In genomic region chr5:124438229-124438628, GRCm38 (mm10) we compare ENCODE assay signal across 9 mouse cellular contexts. TPM values are rescaled to one million over a fixed set of nuclear protein-coding genes. Genes with fewer than 3 reads are reported as not detected.
DNase-seq lines count a peak whose midpoint lies in the region; ATAC-seq and TF ChIP-seq lines count a peak whose summit lies in the region.
"Had no signal": no experiment of that assay in that cellular context is flagged by ENCODE, and none has a peak within 500 bp of the region (broad histone marks: within the 10 kb centered on the region; RNA-seq: fewer than 3 reads in every experiment).

No protein-coding gene starts in this region.

- no peak overlapping the region for H3K9ac ChIP-seq in heart, adult 2 months (ENCODE audit: low read depth, low read length)
- no peak overlapping the region; the same call in 1 of the 2 replicates for H3K9ac ChIP-seq in hindbrain, embryonic 16.5 days (ENCODE audit: low read depth, low read length)
- H3K9ac ChIP-seq: limb, embryonic 13.5 days had no signal

- no peak overlapping the region for H3K4me3 ChIP-seq in heart, adult 2 months
- H3K4me3 ChIP-seq in bone marrow, adult 2 months (replicated peaks; ENCODE audit: control insufficient read depth, low read depth, low read length): no peak overlapping the region
- H3K4me3 ChIP-seq in hindbrain, embryonic 16.5 days (ENCODE audit: low read length): no peak overlapping the region

- peak; percentile 26 to 48 for DNase-seq in heart, adult 2 months
- no peak for DNase-seq in heart, adult 9 months (ENCODE audit: low spot score in 2 of 2)
- DNase-seq in kidney, postnatal 14 days: peak; percentile 63
- no peak for DNase-seq in cerebellum, adult 18-20 months
- DNase-seq in cerebellum, adult 11 months: no peak

- intact Hi-C loops in heart, adult 2 months (cut with DNase I): no loop called here

- ATAC-seq in monocyte, adult 5-6 weeks (replicated peaks; ENCODE audit: insufficient number of reproducible peaks, low FRiP score, low TSS enrichment, poor library complexity, severe bottlenecking): peak; percentile 52; the same call in 1 of the 2 replicates
- ATAC-seq in hindbrain, embryonic 16.5 days: no peak

- H3K27ac ChIP-seq in heart, adult 2 months: peak overlapping the region; percentile 77
- peak overlapping the region; percentile 50 for H3K27ac ChIP-seq in bone marrow, adult 2 months (ENCODE audit: control insufficient read depth, insufficient read depth, low read depth, low read length, poor library complexity)
- H3K27ac ChIP-seq in hindbrain, embryonic 16.5 days (ENCODE audit: low read depth, low read length): no peak overlapping the region
- H3K27ac ChIP-seq: limb, embryonic 13.5 days had no signal

- peak; percentile 63 for TF ChIP-seq CTCF in heart, adult 2 months (IDR thresholded peaks at IDR 0.05)
- peak; percentile 78 for TF ChIP-seq CTCF in bone marrow, adult 2 months (IDR thresholded peaks at IDR 0.05; ENCODE audit: control insufficient read depth, insufficient read depth, low read length)

- H3K9me3 ChIP-seq in hindbrain, embryonic 16.5 days (ENCODE audit: control insufficient read depth, low read length): no peaks in the 10 kb centered on the region
- H3K9me3 ChIP-seq: limb, embryonic 13.5 days had no signal

- no peak overlapping the region for H3K4me2 ChIP-seq in hindbrain, embryonic 16.5 days (ENCODE audit: low read length)

- no peaks in the 10 kb centered on the region for H3K36me3 ChIP-seq in heart, adult 2 months (ENCODE audit: control insufficient read depth, insufficient read depth, low read length)
- no peaks in the 10 kb centered on the region for H3K36me3 ChIP-seq in hindbrain, embryonic 16.5 days (ENCODE audit: control insufficient read depth, insufficient read depth, low read length)
- H3K36me3 ChIP-seq: limb, embryonic 13.5 days had no signal

- H3K4me1 ChIP-seq in heart, adult 2 months (ENCODE audit: control insufficient read depth, insufficient read depth, low read length): peaks cover 1% of the 10 kb centered on the region; the same call in 1 of the 2 replicates
- peaks cover 6% of the 10 kb centered on the region for H3K4me1 ChIP-seq in bone marrow, adult 2 months (ENCODE audit: control insufficient read depth, insufficient read depth, low read length)
- H3K4me1 ChIP-seq in hindbrain, embryonic 16.5 days (ENCODE audit: control insufficient read depth, insufficient read depth, low read depth, low read length): peaks cover 12% of the 10 kb centered on the region

- H3K27me3 ChIP-seq in heart, adult 2 months (ENCODE audit: control insufficient read depth, insufficient read depth, low read length): no peaks in the 10 kb centered on the region
- H3K27me3 ChIP-seq in hindbrain, embryonic 16.5 days (replicated peaks; ENCODE audit: control insufficient read depth, insufficient read depth, low read length): no peaks in the 10 kb centered on the region
- H3K27me3 ChIP-seq: limb, embryonic 13.5 days had no signal

- 0 out of 2 replicates have a peak, but pooled peaks have one; percentile 31 for TF ChIP-seq EP300 in heart, adult 2 months (IDR thresholded peaks at IDR 0.05; ENCODE audit: insufficient read depth, low read depth, low read length)

- H3K79me2 ChIP-seq in heart, adult 2 months (replicated peaks; ENCODE audit: control insufficient read depth, insufficient read depth, low read length): no peaks in the 10 kb centered on the region

- WGBS in heart, adult 2 months: 70% methylated on average over 5 of the region's 5 CpGs
- 35% methylated on average over 5 of the region's 5 CpGs for WGBS in bone marrow, adult 2 months
- WGBS in hindbrain, embryonic 16.5 days: 92% methylated on average over 5 of the region's 5 CpGs

- TF ChIP-seq POLR2A in heart, adult 2 months (IDR thresholded peaks at IDR 0.05; ENCODE audit: insufficient read depth, low read depth, low read length): no peak
- TF ChIP-seq POLR2A in bone marrow, adult 2 months (IDR thresholded peaks at IDR 0.05; ENCODE audit: borderline replicate concordance, control insufficient read depth, low read depth, low read length): no peak

RNA-seq across cellular contexts. Expression of gene Kmt5a, which starts 1.5 kb away (rescaled TPM):
- 100 to 1,000 TPM; 191 to 210 TPM for total RNA-seq in heart, adult 2 months (2021)
- polyA plus RNA-seq in heart, adult 2 months (2012; rRNA removed): 136 and 162 TPM in 2 replicates
- 100.0 and 137 TPM in 2 replicates for polyA plus RNA-seq in bone marrow, adult 2 months (2011; ENCODE audit: insufficient read depth, insufficient read length, low replicate concordance, missing spikeins)
- total RNA-seq in monocyte, adult 5-6 weeks (2017): 78.3 to 109 TPM (median 102 TPM) in 3 replicates
- 12.0 and 14.6 TPM in 2 replicates for polyA plus RNA-seq in hindbrain, embryonic 16.5 days (2015; fragmentation: Nextera tagmentation; extraction: Ambion mirVana)

RNA-seq across cellular contexts. Expression of gene Sbno1, which starts 12.4 kb away (rescaled TPM):
- total RNA-seq in heart, adult 2 months (2021): 10 to 100 TPM; 58.8 to 62.9 TPM
- polyA plus RNA-seq in heart, adult 2 months (2012; rRNA removed): 11.3 and 18.5 TPM in 2 replicates
- polyA plus RNA-seq in bone marrow, adult 2 months (2011; ENCODE audit: insufficient read depth, insufficient read length, low replicate concordance, missing spikeins): 26.5 and 50.4 TPM in 2 replicates
- 178 to 275 TPM (median 193 TPM) in 3 replicates for total RNA-seq in monocyte, adult 5-6 weeks (2017)
- 83.6 and 84.3 TPM in 2 replicates for polyA plus RNA-seq in hindbrain, embryonic 16.5 days (2015; fragmentation: Nextera tagmentation; extraction: Ambion mirVana)

RNA-seq across cellular contexts. Expression of gene Rilpl2, which starts 39.9 kb away (rescaled TPM):
- total RNA-seq in heart, adult 2 months (2021): 1 to 10 TPM; 6.8 to 9.1 TPM
- 6.9 and 8.4 TPM in 2 replicates for polyA plus RNA-seq in heart, adult 2 months (2012; rRNA removed)
- polyA plus RNA-seq in bone marrow, adult 2 months (2011; ENCODE audit: insufficient read depth, insufficient read length, low replicate concordance, missing spikeins): 13.5 and 18.3 TPM in 2 replicates
- total RNA-seq in monocyte, adult 5-6 weeks (2017): 47.8 to 86.1 TPM (median 71.4 TPM) in 3 replicates
- 28.5 and 31.8 TPM in 2 replicates for polyA plus RNA-seq in hindbrain, embryonic 16.5 days (2015; fragmentation: Nextera tagmentation; extraction: Ambion mirVana)

RNA-seq across cellular contexts. Expression of gene Snrnp35, which starts 44.7 kb away (rescaled TPM):
- total RNA-seq in heart, adult 2 months (2021): 10 to 100 TPM; 10.5 to 14.5 TPM
- polyA plus RNA-seq in heart, adult 2 months (2012; rRNA removed): 2.4 and 4.5 TPM in 2 replicates
- 12.7 and 24.2 TPM in 2 replicates for polyA plus RNA-seq in bone marrow, adult 2 months (2011; ENCODE audit: insufficient read depth, insufficient read length, low replicate concordance, missing spikeins)
- 7.4 to 12.5 TPM (median 9.8 TPM) in 3 replicates for total RNA-seq in monocyte, adult 5-6 weeks (2017)
- 19.6 and 21.9 TPM in 2 replicates for polyA plus RNA-seq in hindbrain, embryonic 16.5 days (2015; fragmentation: Nextera tagmentation; extraction: Ambion mirVana)

Comparison
In these comparisons a context has a peak if more than half of its experiments do, and no peak if none do; other contexts are left out.
1. DNase-seq: peak in heart, adult 2 months (2 of 2) and kidney, postnatal 14 days (single experiment); none in heart, adult 9 months (0 of 2), cerebellum, adult 18-20 months (0 of 2) and cerebellum, adult 11 months (single experiment).